In genomic region chr8:108867482-108868258, GRCm38 (mm10) we compare ENCODE assay signal across 10 mouse cellular contexts.
A peak's percentile ranks its signal among the peaks of the same experiment; 100 is the strongest.
DNase-seq lines count a peak whose midpoint lies in the region; ATAC-seq lines count a peak whose summit lies in the region.
"Had no signal": no experiment of that assay in that cellular context is flagged by ENCODE, and none has a peak within 500 bp of the region (broad histone marks: within the 10 kb centered on the region; RNA-seq: fewer than 3 reads in every experiment).

No protein-coding gene starts in this region.

- no peak overlapping the region for H3K4me3 ChIP-seq in forebrain, embryonic 14.5 days (ENCODE audit: low read depth, low read length)
- H3K4me3 ChIP-seq: layer of hippocampus, adult 2 months; neural tube, embryonic 15.5 days had no signal

- peak; percentile 38 for ATAC-seq in granulocyte monocyte progenitor cell, adult 5-6 weeks (replicated peaks; ENCODE audit: poor library complexity, severe bottlenecking)
- ATAC-seq in forebrain, embryonic 14.5 days = no peak

- no peaks in the 10 kb centered on the region for H3K36me3 ChIP-seq in forebrain, embryonic 14.5 days (ENCODE audit: control insufficient read depth, insufficient read depth, low read length)
- H3K36me3 ChIP-seq: neural tube, embryonic 15.5 days had no signal

- H3K9ac ChIP-seq in forebrain, embryonic 14.5 days (ENCODE audit: low read length) = no peak overlapping the region
- H3K9ac ChIP-seq: neural tube, embryonic 15.5 days had no signal

- no peak overlapping the region for H3K27ac ChIP-seq in forebrain, embryonic 14.5 days (ENCODE audit: low read depth, low read length)
- H3K27ac ChIP-seq: layer of hippocampus, adult 2 months; neural tube, embryonic 15.5 days had no signal

- intact Hi-C loops in heart, postnatal 36 days (cut with DNase I) = no loop called here

- H3K27me3 ChIP-seq in forebrain, embryonic 14.5 days (replicated peaks; ENCODE audit: control insufficient read depth, insufficient read depth, low read length) = no peaks in the 10 kb centered on the region
- H3K27me3 ChIP-seq: neural tube, embryonic 15.5 days had no signal

- peaks cover 4% of the 10 kb centered on the region; the same call in 1 of the 2 replicates for H3K4me1 ChIP-seq in forebrain, embryonic 14.5 days (ENCODE audit: control insufficient read depth, insufficient read depth, low read length)

- H3K4me2 ChIP-seq in forebrain, embryonic 14.5 days (ENCODE audit: low read length) = no peak overlapping the region
- H3K4me2 ChIP-seq: neural tube, embryonic 15.5 days had no signal

- DNase-seq in heart, adult 11 months = peak; percentile 96
- DNase-seq in heart, postnatal 36 days = no peak
- DNase-seq in large intestine, adult 2 months (ENCODE audit: low read depth, low spot score) = peak; percentile 68
- peak; percentile 55 to 74 for DNase-seq in lung, postnatal 4 days
- no peak for DNase-seq in forebrain, embryonic 14.5 days (ENCODE audit: low spot score)
- no peak for DNase-seq in embryo, embryonic 9.5 days (ENCODE audit: extremely low spot score)
- no peak for DNase-seq in frontal cortex, postnatal 36 days (ENCODE audit: low spot score in 2 of 2)

- H3K9me3 ChIP-seq in forebrain, embryonic 14.5 days (replicated peaks; ENCODE audit: control insufficient read depth, low read length) = no peaks in the 10 kb centered on the region
- H3K9me3 ChIP-seq: neural tube, embryonic 15.5 days had no signal

- 67% methylated on average over 13 of the region's 13 CpGs for WGBS in large intestine, adult 2 months
- 74% methylated on average over 13 of the region's 13 CpGs for WGBS in forebrain, embryonic 14.5 days

Comparison
In these comparisons a context has a peak if more than half of its experiments do, and no peak if none do; other contexts are left out.
1. DNase-seq: peak in heart, adult 11 months (single experiment), large intestine, adult 2 months (single experiment) and lung, postnatal 4 days (2 of 2); none in heart, postnatal 36 days (0 of 2), forebrain, embryonic 14.5 days (single experiment), embryo, embryonic 9.5 days (single experiment) and frontal cortex, postnatal 36 days (0 of 2).